Mouse (Mus musculus) A20 (cell line): ENCODE measurements at regions not wholly inside any gene's neighbourhood (a gene's known extent, or its start where the extent isn't known, plus 50 kb on each side); places are given as distances from the start of the nearest gene placed in this dataset.

Experiments
- DNase-seq: peaks from one replicate; pipeline ENCODE4 v3.0.0-alpha.2; 2011; ENCODE audit warnings: low read depth, low spot score

DNA sequence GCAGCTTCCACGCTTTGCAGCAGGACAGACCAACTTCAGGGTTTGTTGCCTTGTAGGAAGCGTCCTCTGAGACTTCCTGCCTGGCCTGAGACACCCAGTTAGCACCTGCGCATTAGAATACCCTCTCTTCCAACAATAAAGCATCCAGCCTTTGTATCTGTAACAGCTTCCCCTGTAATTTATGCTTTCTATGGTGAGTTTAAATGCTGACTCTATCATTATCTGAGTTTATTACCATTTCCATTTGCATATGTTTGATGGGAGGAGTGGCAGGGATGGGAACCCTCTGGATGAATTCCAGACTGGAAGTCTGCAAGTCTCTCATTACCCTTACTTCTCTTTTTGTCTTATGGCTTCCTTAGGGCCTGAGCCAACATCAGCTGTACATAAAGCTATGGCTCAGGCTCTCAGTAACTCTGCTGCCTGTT lies 415.8 kb downstream of the Brinp2 start:
- DNase-seq, result no peak

DNA sequence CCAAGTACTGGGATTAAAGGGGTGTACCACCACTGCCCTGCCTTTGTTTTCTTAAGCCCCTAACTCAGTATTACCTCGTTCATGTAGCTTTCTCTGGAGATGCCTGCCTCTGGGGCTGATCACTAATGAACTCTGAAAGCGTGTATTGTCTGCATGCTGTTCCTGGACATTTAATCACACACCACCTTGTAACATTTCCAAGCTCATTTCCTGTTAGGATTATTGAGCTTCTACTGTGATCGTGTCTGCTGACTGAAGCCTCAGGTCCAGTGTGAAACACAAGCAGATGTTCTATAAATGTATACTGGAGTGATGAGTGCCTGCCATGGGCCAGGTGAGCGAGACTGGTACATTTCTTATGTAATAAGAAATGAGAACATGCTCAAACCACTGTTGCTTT lies 398.6 kb downstream of the Brinp2 start:
- no peak for DNase-seq

DNA sequence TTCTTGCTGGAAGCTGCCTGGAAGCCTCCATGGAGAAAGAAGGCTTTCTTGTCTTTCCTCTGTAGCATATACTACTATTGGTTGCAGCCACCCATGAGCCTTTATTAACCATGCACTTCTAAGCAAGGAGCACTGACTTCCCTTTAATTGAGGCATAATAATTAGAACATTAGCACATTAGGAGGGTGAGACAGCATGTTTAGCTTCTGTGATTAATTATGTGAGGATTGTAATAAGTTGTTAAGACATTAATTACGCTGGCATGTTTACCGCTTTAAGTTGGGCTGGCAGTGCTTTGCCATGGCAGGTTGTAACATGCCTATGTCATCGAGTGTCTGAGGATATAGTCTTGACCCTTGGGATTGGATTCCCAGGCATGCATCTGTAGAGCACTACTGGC lies 391.7 kb downstream of the Brinp2 start:
- no peak for DNase-seq

DNA sequence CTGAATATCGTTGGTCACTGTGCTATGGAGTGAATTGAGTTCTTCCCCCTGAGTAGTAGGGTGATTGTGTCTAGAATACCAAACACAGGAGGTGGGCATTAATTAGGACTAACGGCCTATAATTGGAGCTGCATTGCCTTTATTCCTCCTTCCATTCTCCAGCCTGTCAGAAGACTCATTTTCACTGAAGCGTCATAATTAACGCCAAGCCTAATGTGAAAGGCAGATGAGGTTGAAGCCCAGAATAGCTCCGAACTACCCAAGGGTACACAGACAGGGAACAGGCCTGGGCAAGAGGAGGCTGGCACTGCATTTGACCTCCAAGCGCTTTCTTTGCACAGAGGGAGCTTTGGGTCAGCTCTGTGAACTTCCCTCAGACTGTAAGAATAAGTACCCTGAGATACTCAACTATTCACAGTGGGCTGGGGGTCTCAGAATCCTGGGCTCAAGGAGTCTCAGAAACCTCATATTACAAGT lies 386.5 kb downstream of the Brinp2 start:
- no peak for DNase-seq

DNA sequence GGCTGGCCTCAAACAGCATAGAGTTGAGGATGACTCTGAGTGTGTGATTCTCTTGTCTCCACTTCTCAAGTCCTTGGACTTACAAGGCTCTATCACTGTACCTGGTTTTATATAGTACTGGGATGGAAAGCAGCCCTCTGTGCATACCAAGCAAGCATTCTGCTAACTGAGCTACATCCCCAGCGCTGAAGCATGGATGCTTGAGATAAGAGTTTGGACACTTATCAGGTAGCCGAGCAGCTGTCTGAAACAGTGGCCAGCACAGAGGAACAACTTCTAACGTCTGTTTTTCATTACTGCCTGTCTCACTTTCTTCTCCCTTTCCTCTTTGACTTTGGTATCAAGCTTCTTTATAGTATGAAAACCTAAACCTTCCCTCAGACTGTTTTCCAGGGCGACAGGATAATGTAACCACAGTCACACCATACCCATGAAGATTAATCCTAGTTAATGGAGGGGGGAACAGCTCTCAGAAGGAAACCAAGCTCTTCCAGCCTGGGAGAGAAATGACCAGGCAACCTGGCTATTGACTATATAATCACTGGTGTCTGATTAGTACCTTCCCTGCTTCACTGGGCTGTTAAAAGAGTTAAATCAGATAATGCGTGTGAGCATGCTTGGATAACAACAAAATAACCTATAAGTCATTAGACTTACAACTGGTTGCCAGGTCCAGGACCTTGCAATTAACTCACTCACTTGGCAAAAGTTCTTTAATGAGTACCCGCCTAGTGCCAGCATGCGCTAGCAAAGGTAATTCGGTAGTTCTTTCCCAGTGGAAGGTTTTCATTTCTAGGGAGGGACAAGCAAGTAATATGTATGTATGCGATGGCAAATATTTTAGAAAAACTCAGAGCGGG lies 382.5 kb downstream of the Brinp2 start:
- DNase-seq, result no peak

DNA sequence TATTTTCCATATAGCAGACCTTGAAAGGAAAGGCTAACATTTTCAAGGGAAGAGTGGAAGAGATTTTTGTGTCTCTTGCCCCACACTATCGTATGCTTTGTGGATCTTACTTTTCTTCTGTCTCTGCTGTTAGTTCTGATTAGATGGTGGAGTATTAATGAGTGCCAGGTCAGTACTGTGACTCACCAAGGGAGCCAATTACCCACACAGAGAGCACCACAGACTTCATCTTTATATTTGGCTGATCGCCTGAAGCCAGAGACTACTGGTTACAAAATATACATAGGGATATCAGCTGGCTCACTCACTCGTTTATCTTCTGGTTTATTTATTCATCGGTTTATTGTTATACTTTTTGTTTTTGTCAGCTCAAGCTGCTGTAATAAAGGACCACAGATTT lies 381.5 kb downstream of the Brinp2 start:
- no peak for DNase-seq

DNA sequence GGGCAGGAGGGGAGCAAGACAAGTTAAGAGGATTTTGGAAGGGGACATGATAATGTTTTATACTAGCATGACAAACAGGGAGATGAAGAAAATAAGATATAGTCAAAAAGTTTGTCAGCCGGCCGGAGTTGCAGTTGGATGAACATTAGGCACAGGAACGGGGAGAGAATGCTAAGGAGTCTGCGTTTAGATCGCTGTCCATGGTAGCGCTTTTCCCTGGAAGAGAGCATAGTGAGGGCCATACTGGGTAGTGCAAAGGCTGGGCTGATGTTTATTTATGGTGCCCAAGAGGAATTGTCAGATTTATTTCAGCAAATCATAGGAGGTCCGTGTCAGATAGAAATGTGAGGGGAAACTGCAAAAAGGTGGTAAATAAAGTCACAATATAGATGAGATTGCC lies 337.0 kb downstream of the Brinp2 start:
- DNase-seq, result no peak

DNA sequence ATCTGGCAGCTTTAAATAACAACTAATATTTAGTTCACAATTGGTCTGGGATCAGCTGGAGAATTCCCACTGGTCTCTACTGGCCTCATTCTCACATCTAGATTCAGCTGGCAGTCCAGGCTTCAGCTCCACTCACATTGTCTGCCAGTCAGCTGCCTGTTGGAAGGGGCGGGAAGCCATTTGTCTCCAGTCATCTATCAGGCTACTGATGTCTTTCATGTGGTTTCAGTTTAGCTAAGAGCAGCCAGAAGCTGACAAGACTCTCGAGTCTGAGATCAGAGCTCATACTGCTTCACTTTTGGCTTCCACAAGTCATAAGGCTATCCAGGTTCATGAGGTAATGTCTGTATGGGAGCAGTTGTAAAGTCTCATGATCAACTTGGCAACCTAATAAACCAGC lies 316.4 kb downstream of the Brinp2 start:
- no peak for DNase-seq

DNA sequence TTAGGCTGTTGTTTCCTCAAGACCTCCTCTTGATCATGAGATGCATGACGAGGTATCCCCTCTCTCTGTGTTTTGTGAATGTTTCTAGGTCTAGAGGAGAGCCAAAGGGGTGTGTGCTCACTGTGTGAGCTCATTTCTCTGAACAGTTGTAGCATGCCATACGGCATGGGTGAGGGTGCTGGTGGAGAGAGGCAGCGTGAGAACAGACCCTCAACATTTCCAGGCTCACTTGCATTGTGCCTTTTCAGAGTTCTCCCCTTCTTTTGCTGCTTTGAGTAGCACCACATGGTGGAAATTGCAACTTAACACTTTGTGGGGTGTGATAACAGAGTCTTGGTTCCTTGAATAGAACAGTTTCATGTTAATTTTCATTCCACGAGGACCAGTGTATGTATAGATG lies 315.8 kb downstream of the Brinp2 start:
- no peak for DNase-seq

DNA sequence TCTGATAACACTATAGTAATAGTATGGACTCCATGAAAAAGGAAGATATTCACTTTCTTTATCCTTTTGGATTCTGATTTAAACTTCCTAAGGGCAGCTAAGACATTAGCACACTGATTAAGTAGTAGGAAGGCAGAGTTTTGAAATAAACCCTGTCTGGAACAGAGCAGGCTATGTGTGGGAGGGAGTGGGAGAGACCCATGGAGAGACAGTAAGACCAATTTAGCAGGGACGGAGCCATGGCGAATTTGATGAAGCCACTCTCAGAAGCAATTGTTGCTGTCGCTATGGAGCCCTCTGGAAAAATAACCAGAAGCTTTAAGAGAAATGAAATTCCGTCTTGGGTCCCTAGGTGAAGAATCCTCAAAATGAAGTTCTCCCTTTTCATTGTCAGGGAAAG lies 303.5 kb downstream of the Brinp2 start:
- no peak for DNase-seq

DNA sequence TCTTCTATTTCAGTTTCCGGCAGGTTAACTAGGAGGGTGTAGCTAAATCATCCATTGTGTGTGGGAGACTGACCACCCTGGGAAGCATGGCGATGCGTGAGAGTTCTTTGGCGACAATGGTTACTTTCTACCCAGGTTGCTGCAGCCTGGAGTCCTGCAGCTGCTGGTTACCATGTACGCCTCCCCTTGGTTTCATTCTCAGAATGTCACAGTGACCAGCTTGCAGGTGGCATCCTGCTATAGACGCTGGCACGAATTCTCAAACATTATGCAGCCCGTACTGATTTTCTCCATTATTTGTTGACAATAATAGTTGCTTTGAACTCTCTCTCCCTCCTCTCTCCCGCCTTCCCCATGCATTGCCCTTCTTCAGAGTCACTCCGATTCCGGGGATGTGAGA lies 301.2 kb downstream of the Brinp2 start:
- DNase-seq, result no peak

DNA sequence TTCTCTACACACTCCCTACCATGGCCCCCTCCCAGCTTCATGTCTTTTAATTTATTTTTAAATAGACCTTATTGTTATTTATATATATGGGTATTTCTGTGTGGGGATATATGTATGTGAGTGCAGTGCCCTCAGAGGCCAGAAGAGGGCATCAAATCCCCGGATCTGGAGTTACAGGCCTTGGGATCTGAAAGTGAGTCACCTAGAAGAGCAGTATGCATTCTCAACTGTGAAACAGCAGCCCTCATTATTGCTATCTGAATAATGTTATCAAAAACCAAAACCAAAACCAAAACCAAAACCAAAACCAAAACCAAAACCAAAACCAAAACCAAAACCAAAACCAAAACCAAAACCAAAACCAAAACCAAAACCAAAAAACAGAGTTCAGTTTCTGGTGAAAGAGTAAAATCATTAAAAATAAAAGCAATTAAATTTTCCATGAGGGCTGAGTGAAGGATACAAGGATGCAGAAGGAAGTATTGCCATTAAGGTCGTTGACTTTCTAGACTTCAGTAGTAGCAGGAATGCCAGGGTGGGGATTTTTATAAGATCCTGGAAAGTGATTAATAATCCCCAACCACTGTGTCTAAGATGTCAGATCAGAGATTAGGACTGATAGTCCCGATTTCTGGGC lies 299.0 kb downstream of the Brinp2 start:
- DNase-seq, result no peak

DNA sequence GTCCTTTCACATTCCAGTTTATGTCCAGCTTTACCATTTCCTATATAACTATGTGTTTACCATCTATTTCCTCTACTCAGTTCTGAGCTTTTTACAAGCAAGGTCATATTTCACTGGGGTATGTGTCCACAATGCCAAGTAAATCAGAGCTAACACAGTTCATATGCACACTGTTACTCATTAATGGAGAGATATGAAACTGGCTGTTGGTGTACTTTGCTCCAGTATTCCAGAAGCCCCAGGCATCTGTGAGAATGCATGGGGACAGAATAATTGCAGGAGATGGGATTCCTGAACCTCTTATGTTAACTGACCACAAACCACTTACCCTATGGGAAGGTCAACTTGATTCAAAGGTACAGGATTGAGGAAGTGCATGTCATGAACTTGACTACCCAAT lies 298.3 kb downstream of the Brinp2 start:
- DNase-seq, result no peak

DNA sequence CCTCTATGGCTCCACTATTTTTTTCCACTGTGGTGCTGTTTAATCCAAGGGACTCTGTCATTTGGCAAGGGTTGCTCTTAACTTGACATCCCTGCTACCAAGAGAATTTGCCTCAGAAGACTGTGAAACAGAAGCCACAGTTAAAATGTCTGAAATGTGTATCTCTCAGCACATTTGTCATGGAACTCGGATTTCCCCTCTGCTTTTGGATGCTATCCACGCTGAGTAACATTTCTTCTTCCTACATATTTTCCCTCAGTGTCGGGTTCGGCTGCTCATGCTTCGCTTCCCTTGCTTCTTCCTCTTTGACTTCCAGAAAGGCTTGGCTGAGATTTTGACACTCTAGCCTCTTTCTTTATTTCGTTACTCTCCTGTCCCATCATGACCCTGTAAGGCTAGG lies 294.1 kb downstream of the Brinp2 start:
- no peak for DNase-seq

DNA sequence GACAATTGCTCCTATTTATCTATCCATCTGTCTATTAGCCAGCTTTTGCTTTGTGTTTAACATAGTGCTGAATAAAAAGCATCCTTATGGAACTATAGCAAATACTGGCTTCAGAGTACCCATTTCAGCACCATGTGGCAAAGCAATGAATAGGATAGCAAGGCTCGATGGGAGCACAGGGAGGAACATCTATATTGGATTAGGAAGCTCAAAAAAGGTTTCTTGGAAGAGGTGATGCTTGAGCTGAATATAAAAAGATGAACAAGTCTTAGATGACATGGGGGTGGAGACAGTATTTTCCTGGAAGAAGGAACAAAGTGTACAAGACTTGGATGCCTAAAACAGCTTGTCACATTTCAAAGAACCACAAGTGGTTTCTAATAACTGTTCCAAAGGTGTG lies 273.9 kb downstream of the Brinp2 start:
- DNase-seq, result no peak

DNA sequence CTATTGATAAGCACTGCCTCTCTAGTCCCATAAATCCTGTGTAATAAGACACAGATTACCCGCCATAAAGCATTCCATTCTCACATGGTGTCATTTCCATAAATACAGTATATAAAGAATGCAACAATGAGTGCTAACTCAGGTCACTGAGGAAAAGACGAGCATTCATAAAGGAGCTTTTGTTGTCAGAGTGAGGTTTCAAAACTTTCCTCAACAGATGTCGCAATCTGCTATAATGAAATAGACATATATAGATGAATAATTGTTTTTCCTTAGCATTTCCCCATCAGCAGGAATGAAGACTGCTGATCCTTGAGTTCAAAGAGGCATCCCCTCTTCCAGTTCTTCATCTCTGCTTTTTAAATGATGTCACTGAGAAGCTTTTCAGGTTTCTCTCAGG lies 270.3 kb downstream of the Brinp2 start:
- no peak for DNase-seq

DNA sequence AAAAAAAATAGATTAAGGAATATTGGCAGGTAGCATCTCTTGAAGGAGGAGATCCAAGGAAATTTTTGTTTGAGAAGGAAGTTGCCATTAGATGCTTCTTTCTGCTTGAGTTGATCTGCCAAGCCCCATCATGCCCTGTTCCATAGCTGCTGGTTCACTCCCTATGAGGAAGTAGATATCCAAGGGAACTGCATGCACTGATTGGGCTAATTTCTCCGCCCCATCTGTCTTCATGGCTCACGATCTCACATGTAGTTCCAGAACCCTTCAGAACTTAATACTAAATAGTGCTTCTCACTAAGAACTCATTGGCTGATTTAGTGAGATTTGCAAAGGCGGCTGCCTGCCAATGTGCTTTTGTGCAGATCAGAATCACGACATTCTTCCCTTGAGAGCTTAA lies 258.6 kb downstream of the Brinp2 start:
- no peak for DNase-seq

DNA sequence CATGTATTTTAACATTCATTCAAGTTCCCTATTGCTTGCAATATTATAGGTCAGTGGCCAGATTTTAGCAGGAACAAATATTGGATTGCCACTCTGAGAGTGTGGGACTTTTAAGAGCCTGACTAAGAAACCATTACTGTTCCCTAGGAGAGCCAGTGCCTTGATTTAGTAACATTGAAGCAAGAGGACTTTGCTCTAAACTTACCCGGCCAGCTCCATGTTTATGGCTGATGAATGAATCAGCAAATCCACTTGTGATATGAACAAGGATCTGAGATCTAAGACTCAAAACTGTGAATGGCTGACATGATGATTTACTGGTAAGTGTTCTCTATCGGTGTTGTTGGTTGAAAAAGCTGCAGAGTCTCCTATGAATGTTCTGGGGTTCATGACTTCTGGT lies 236.4 kb downstream of the Brinp2 start:
- no peak for DNase-seq

DNA sequence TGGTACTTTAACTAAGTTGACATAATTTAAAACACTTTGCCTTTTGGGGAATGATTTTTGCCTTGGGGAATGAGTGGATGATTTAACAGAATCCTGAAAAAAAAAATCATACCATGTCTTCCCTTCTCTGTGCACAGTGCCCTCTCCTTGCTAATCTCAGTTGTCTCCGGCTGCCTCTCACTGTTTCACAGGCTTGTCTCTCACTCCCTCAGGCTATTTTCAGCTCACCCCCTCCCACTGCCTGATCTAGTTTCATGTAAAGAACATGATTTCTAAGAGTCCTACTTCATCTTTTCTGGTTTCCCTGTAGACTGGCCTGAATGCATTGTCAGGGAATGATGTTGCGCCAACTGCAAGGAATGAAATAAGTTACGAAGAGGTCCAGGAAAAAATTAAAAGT lies 231.2 kb downstream of the Brinp2 start:
- DNase-seq, result no peak

DNA sequence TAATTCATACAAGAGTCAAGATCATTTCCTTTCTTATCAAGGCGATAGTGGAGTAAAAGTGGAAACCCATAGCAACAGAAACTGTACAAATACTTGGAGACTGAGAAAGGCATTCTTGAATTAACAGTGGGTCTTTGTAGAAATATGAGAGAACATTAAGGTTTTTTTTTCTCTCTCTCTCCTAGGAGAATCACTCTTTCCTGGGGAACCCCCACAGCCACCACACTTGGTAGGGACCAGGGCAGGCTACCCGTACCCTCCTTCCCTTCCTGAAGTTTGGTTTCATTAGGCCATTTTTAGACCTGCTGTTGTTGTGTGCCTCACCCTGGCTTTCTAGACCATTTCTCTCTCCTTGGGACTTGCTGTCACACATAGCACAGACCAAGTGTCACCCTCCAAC lies 229.9 kb downstream of the Brinp2 start:
- DNase-seq, result no peak

DNA sequence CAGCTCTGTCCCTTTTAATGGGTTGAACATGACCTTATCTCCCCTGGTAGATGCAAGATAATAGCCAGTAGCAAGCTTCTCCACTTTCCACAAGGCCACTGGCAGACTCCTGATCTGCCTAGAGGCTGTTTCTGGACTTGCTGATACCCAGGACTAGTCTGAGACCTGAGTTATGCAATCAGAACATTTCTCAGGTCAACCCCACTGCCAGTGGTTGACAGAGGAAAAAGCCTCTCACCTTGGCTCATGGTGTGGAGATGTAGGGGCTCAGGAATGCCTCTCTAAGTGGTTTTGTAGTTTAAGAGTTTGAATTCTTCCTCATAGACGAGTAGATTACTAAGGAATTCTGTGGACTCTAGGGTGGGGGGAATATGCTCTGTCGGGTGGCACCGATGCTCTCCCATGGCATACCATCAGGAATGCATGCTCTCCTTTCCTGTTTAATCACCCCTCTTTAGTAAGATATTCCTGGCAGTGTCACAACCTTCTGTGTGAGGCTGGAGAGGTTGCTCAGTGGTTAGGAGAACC lies 226.8 kb downstream of the Brinp2 start:
- DNase-seq, result no peak

DNA sequence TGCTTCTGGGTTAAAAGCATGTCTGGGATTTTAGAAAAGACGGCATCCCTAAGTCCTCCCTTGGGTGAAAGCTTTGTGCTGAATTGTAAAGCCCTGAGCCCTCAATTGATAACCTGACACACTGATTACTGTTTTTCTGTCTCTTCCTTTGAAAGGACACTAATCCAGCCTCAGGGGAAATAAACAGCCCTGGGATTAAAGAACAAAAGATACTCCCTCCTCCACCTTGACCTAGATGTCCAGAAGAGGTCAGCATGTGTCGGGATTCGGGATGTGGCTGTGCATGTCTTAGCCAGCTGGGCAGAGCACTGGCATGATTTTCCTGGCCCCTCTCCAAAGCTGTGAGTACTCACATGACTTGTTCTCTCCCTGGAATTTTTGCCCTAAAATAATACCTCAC lies 208.6 kb downstream of the Brinp2 start:
- no peak for DNase-seq

DNA sequence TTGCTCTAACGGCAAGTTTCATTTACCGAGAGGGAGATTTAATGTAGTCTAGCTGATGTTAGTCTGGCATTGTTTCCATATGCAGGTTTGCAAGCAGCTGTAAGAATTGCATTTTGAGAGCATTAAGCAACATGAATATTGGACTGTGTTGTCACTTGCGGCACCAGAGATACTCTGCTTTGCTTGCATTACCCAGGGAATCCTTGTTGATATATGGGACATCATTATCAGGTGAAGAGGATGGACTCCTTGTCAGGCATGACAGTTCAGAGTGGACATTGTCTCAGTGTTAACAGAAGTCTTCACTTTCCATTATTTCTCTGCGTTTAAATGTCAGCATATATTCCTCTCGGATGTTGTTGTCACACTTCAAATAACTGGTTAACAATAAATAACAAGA lies 208.1 kb downstream of the Brinp2 start:
- no peak for DNase-seq
